Mouse (Mus musculus) naive thymus-derived CD4-positive, alpha-beta T cell, adult 5 months (primary cell): Measurements from ENCODE around the gene Crygd. TPM values are rescaled to one million over a fixed set of nuclear protein-coding genes. Genes with fewer than 3 reads are reported as not detected.

Experiments
- polyA plus RNA-seq: library from polyadenylated mRNA; unstranded; fragments of 100-300 nt; shearing (Covaris generic); gene quantifications from one replicate; pipeline ENCODE4 v1.2.1, GENCODE M21; 2017

Crygd gene
- not detected for polyA plus RNA-seq

DNA sequence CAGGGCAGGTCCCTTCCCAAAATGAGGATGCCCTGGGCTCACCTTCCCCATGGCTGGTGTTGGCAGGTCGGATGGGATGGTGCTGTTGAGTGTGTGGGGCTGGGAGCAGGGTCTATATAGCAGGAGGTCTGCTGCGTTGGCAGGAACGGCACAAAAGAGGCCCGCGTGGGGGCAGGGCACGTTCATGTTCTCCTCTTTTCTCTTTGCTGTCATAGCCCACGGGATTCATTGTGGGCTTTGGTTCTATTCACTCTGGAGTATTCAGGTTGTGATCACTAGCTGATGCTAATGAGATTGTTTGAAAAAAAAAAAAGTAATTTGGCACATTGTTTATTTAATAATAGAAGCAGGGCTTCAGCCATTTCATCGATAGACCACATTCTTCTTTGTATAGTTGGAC, at the start of gene Crygd:
Crygd (minus strand) TSS at position 101 of the 400 bp plus-strand sequence.

DNA sequence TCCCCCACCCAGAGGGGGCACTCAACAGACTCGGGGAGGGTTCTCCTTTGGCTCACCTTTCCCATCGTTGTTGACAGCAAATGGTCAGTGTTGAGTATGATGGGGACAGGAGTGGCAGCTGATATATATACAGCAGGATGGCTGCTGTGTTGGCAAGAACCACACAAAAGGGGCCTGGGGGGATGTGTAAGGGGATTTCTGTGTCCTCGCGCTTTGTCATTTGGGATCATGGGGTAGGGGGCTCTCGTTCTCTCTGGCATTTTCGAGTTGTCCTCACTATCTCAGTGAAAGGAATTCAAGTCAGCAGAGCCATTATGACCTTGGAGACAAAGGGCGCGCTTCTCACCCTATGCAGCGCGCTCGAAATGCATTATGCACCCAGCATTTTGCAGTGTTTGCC, 40.0 kb upstream of the Crygd start, which contains the start of gene Cryga:
Cryga (minus strand) TSS at position 101 of the 400 bp plus-strand sequence.

GRCm38 (mm10) chr1:65082188-65082587, 18.9 kb upstream of the Crygd start, which contains the start of gene Crygb:
TSS of gene Crygb (minus strand) at chr1:65082288.

GRCm38 (mm10) chr1:65073589-65073988, 10.3 kb upstream of the Crygd start, which contains the start of gene Crygc:
TSS of gene Crygc (minus strand) at chr1:65073689.

DNA sequence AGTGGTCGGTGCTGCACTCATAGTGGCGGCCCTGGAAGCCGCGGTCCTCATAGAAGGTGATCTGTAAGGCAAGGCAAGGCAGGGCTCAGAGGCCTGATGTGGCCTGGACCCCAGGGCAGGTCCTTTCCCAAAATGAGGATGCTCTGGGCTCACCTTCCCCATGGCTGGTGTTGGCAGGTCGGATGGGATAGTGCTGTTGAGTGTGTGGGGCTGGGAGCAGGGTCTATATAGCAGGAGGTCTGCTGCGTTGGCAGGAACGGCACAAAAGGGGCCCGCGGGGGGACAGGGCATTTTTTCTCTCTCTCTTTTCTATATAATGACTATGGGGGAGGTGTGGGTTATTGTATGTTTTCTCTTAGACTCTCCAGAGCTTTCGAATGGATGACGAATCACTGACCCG, 12.3 kb downstream of the Crygd start, which contains the start of gene Cryge:
Cryge (minus strand) TSS at position 198 of the 400 bp plus-strand sequence.

DNA sequence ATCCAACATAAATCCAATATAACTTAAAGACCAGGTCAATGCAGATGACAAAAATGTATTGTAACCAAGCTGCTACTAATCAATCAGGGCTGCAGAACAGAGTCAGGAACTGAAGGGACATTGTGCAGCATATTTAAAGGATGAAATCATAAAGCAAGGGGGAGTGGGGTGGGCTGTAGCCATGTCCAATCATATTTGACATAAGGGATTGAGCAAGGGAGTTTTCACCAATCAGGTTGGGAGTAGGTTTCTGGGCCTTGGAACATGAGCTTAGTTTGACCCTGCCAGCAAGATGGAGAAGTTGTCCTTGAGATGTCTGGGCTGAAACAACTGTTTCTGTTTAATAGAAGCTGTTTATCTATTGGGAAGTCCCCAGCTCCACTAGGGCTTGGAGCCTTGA, 30.6 kb downstream of the Crygd start, which contains the start of gene Akr1cl:
Akr1cl (minus strand) TSS at position 119 of the 400 bp plus-strand sequence.

Other genes starting within 250 kb of the Crygd start
- gene Plekhm3, start 106.6 kb downstream of the Crygd start, polyA plus RNA-seq, result 26.8 TPM
- 0.93 TPM for gene Akr1cl, start 30.7 kb downstream of the Crygd start, polyA plus RNA-seq
- gene Cryge, start 12.3 kb downstream of the Crygd start, polyA plus RNA-seq, result not detected
- gene Crygc, start 10.2 kb upstream of the Crygd start, polyA plus RNA-seq, result not detected
- gene Crygb, start 18.8 kb upstream of the Crygd start, polyA plus RNA-seq, result not detected
- gene Cryga, start 39.9 kb upstream of the Crygd start, polyA plus RNA-seq, result not detected
- not detected for gene Gm28845, start 56.1 kb upstream of the Crygd start, polyA plus RNA-seq
- not detected for gene D630023F18Rik, start 59.8 kb upstream of the Crygd start, polyA plus RNA-seq
- gene Idh1, start 123.0 kb upstream of the Crygd start, polyA plus RNA-seq, result 5.0 TPM
- 27.1 TPM for gene Pikfyve, start 123.2 kb upstream of the Crygd start, polyA plus RNA-seq
- gene Pth2r, start 218.6 kb upstream of the Crygd start, polyA plus RNA-seq, result not detected